Mouse (Mus musculus): ENCODE data around the gene Atrnl1.

The Atrnl1 gene

GRCm38 (mm10) chr19:57916325-57916724, 305.5 kb downstream of the Atrnl1 start:
- no peak for DNase-seq (ENCODE audit: extremely low spot score, low read depth, low spot score)

- DNase-seq (ENCODE audit: extremely low spot score, low read depth, low spot score): no peak
Observed at GRCm38 (mm10) chr19:57922991-57923390, 312.2 kb downstream of the Atrnl1 start.

DNA sequence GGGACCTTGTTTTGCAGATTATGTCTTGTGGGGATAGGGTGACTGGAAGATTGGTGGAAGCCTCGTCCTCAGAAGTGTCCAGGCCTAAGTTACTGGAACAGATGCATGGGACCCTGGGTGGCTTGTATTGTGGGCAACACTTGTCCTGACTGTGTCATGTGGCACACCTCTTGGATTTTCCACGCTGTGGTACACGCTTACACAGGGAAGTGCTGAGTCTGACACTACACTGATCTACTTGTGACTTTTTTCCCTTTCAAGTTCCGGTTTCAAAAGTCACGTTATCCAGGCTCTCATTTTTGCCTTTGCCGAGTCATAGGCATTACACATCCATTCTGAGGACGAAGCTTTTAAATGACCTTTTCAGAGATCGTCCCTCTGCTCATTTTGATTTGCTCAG, 314.0 kb downstream of the Atrnl1 start:
- no peak for DNase-seq (ENCODE audit: extremely low spot score, low read depth, low spot score)

- DNase-seq (ENCODE audit: extremely low spot score, low read depth, low spot score): no peak
Observed at GRCm38 (mm10) chr19:57925681-57926080, 314.8 kb downstream of the Atrnl1 start.

DNA sequence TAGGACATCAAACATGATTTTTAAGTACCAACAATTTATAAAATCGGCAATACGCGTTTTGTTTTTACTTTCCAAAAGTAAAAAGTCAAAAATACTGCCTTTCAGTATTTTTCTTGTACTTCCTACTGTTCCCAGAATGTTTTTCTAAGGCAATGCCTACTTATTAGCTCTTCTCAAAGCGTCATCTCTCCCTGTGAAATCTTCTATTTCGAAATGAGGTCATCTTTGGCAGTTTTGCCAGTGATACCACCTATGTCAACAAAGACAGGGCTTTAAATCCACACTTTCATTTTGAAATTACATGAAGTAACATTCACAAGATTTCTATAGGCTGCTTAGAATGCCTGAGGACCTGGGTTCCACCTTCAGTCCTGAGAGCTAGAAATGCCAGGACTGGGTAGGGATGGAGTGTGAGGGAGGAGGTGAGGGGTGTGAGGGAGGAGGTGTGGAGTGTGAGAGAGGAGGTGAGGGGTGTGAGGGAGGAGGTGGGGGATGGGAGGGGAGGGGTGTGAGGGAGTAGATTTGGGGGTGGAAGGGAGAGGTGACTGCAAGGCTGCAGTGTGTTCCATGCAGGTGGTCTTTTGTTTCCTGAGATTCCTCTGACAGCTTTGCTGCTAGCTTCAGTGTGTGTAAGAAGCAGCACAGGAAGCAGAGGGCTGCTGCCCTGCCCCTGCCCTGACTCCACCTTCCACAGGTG, 315.5 kb downstream of the Atrnl1 start:
- DNase-seq (ENCODE audit: extremely low spot score, low read depth, low spot score): no peak

DNA sequence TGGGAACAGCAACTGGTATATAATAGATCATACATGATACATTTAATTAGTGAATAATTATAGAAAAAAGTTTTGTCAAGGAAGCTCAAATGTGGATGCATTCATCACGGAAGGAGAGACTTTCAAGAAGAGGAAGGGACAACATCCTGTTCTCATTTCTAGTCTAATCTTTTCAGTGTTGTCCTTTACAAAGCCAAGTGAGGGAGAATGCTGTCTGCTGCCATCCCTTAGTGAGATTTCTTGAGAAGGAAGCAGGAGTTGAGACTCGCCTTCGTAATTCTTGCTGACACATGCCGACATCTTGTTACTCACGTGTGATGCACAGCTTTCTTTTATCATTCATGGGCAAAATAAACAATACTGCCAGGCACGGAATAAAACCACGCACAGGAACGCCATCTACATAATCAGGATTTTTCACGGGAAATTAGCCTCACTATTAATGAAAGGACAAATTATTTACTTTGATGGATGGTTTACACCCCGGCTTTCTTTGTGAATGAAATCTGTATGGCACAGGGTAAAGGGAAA, 316.2 kb downstream of the Atrnl1 start:
- DNase-seq (ENCODE audit: extremely low spot score, low read depth, low spot score): no peak

DNA sequence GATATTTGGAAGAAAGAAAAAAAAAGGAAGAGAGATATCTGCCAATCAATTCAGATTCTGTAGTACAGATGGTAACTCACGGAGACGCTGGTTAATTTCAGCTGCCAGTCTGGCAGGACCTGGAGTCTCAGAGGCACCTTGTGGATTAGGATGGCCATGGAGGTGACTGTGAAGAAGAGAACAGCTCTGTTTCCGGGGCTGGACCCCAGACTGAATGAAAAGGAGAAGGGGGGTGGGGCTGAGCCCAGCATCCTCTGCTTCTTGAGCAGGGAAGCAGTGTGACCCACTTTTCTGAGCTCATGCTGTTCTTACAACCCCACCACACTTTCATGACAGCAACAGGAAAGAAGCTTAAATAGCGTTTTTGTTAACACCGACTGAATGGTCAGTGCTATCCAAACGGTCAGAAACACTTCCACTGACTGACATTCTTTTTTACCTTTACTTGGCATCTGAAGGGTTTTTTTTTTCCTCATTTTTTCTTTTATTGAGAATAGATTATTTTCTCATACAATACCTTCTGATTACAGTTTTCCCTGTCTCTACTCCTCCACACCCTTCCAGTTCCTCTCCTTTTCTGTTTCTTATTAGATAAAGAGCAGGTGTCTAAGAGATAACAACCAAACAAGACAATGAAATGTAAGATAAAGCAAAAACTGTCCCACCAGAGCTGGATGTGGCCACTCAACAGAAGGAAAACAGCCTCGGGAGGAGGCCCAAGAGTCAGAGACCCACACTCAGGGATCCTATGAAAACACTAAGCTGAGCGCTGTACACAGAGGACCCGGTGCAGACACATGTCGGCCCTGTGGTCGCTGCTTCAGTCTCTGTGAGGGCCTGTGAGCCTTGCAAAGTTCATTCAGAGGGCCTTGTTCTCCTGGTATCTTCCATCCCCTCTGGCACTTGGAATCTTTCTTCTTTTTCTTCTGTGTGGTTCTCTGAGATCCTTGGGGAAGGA, 317.0 kb downstream of the Atrnl1 start:
- DNase-seq (ENCODE audit: extremely low spot score, low read depth, low spot score): no peak

GRCm38 (mm10) chr19:57931626-57932025, 320.8 kb downstream of the Atrnl1 start:
- DNase-seq (ENCODE audit: extremely low spot score, low read depth, low spot score): no peak

- DNase-seq (ENCODE audit: extremely low spot score, low read depth, low spot score): no peak
Observed at GRCm38 (mm10) chr19:57936865-57937264, 326.0 kb downstream of the Atrnl1 start.

GRCm38 (mm10) chr19:57939166-57939565, 328.3 kb downstream of the Atrnl1 start:
- no peak for DNase-seq (ENCODE audit: extremely low spot score, low read depth, low spot score)

- DNase-seq (ENCODE audit: extremely low spot score, low read depth, low spot score): no peak
Observed at GRCm38 (mm10) chr19:57941529-57941928, 330.7 kb downstream of the Atrnl1 start.

DNA sequence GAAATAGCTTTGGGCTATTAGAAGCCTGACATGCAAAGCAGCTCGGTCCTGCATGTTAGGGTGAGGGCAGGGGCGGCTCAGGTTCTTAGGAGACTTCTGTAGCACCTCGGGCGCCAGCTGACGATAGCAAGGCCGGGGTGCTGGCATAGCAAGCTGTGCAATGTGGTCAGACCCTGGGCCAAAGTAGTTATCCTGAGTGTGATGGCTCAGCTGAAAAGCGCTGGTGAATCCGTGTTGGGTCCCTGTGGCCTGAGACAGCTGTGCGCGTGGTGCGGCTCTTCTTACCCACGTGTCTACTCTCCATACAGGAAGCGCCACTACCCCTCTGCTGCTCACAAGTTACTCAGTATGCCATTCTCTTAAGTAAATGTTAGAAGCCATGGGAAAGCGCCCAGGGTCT, 331.4 kb downstream of the Atrnl1 start:
- DNase-seq (ENCODE audit: extremely low spot score, low read depth, low spot score): no peak

DNA sequence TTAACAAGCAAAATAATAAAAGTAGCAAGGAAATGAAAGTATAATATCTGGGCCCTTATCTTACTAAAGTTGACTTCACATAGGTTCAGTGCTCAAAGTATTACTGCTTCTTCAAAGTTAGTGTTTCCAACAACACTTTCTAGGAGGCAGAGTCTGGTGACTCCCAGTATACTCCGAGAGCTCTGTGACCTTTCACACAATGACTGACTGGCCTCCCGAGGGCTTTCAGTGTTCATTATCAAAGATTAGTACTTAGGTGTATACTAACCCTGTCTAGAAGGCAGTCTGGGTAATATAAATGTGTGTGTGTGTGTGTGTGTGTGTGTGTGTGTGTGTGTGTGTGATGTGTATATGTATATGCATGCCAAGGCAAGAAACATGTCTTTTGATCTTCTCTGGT, 332.5 kb downstream of the Atrnl1 start:
- DNase-seq (ENCODE audit: extremely low spot score, low read depth, low spot score): no peak

GRCm38 (mm10) chr19:57944680-57945079, 333.8 kb downstream of the Atrnl1 start:
- no peak for DNase-seq (ENCODE audit: extremely low spot score, low read depth, low spot score)

DNA sequence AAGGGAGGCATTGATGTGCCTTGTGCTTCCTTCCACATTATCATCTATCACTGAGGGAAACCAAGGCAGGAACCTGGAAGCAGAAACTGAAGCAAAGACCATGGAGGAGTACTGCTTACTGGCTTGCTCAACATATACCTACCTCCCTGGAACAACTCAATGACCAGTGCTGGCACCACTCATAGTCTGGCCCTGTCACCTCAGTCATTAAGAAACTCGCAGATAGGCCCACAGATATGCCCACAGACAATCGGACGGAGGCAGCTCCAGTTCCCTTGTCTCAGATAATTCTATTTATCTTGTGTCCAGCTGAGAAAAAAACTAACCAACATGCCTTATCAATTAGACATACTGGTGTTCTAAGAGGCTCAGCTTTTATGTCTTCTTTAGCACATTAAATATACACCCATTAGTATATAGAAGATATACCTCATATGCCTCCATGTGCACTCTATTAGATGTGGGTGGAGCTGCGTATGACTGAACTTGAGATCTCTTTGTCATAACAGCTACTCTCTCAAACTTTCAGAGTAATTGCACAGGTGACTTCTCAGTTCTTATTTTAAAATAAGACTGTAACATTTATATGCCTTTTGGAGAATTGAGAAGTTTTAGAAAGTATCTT, 334.9 kb downstream of the Atrnl1 start:
- DNase-seq (ENCODE audit: extremely low spot score, low read depth, low spot score): no peak

- no peak for DNase-seq (ENCODE audit: extremely low spot score, low read depth, low spot score)
Observed at GRCm38 (mm10) chr19:57948489-57948888, 337.7 kb downstream of the Atrnl1 start.

DNA sequence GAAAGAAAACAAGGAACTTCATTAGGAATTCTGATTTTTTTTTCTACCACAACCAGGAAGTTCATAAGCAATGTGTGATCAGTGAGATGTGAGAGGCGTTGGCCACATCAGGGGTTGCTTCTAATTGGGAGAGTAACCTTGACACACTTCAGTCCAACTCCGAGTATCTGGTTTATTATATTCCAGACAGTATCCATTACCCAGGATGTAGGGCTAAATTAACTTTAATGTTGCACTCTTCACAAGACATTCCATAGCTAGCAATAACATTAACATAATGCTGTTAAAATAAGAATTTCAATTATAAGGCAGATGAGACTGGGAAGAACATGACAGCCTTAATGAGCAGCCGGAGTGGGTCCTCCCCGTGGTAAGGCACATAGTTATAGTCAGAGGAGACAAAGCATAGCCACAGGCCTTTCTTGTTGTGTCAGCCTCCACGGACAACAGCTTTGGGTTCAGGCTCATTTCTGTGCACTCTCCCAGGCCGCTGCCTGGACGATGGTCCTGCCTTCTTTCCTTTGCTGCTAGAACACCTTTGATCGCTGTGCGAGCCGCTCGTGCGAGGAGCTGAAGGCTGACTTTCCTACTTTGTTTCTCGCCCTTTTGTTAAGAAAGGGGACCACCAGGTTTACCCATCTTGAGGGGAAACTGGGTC, 338.6 kb downstream of the Atrnl1 start:
- DNase-seq (ENCODE audit: extremely low spot score, low read depth, low spot score): no peak

GRCm38 (mm10) chr19:57954131-57954530, 343.3 kb downstream of the Atrnl1 start:
- DNase-seq (ENCODE audit: extremely low spot score, low read depth, low spot score): no peak

- DNase-seq (ENCODE audit: extremely low spot score, low read depth, low spot score): no peak
Observed at GRCm38 (mm10) chr19:57956459-57956858, 345.6 kb downstream of the Atrnl1 start.

DNA sequence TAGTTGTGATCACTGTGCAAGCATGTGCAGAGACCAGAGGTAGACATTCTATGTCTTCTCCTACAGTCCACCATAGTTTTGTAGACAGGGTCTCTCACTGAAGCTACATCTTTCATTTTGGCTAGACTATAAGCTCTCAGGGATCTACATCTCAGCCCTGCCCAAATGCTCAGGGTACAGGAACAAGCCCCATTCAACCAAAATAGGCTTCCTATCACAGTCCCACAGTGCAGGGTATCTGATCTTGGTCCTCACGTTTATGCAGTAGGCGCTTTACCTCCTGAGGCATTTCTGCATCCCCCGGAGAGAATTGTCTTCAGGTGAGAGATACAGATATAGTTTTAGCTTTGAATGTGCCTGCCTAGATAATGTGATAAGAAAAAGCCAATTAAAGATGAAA, 346.5 kb downstream of the Atrnl1 start:
- DNase-seq (ENCODE audit: extremely low spot score, low read depth, low spot score): no peak

- no peak for DNase-seq (ENCODE audit: extremely low spot score, low read depth, low spot score)
Observed at GRCm38 (mm10) chr19:57958154-57958553, 347.3 kb downstream of the Atrnl1 start.

All from hindlimb bud, embryonic 11.5 days (tissue).